16 mouse cellular contexts compared by ENCODE assay signal in the genomic region with DNA sequence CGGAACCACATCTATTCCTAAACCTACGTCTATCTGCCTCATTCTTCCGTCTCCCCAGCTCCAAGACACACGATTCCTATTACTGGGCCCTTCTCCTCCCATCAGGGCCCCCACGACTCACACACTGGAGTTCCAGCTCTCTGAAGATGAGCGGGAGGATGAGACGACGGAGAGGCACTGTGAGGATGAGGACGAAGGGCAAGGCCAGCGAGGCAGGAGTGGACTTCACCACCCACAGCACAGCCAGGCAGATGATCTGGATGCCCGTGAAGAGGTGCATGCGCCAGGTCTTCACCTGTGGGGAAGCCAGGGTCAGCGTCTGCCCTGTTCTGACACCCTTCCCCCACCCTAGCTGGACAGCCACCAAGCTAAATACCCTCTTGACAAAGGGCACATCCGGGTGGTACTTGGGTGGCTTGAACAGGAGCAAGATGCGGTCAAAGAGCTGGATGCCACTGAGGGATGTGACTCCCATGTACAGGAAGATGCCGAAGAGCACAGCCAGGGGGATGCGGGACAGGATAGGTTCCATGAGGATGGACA. TPM values are rescaled to one million over a fixed set of nuclear protein-coding genes. Genes with fewer than 3 reads are reported as not detected.
"Had no signal": no experiment of that assay in that cellular context is flagged by ENCODE, and none has a peak within 500 bp of the region (broad histone marks: within the 10 kb centered on the region; RNA-seq: fewer than 3 reads in every experiment).

No protein-coding gene starts in this region.

- DNase-seq: kidney, adult 8-10 months; kidney, postnatal 25 days; lung, adult 2 months; lung, postnatal 36 days; right cerebral cortex, adult 18-20 months; thymus, adult 18-20 months; thymus, postnatal 14 days had no signal

- H3K9ac ChIP-seq: midbrain, embryonic 12.5 days had no signal

- H3K4me3 ChIP-seq: left cerebral cortex, adult 2 months; limb, embryonic 10.5 days; midbrain, embryonic 12.5 days had no signal

- H3K9me3 ChIP-seq: limb, embryonic 10.5 days; midbrain, embryonic 12.5 days had no signal

- H3K4me2 ChIP-seq: midbrain, embryonic 12.5 days had no signal

- ATAC-seq: inflammation-experienced regulatory T-cells, adult 6 months; intestine, postnatal 0 days; lung, postnatal 0 days had no signal

- H3K27ac ChIP-seq: left cerebral cortex, adult 2 months; limb, embryonic 10.5 days; midbrain, embryonic 12.5 days; stomach, postnatal 0 days had no signal

- H3K36me3 ChIP-seq: limb, embryonic 10.5 days; midbrain, embryonic 12.5 days had no signal

RNA-seq across cellular contexts. Expression of gene Slc4a1, which starts 15.0 kb away (rescaled TPM):
- polyA plus RNA-seq: urinary bladder, adult 2 months had no signal

RNA-seq across cellular contexts. Expression of gene Rundc3a, which starts 42.2 kb away (rescaled TPM):
- total RNA-seq: megakaryocyte-erythroid progenitor cell, adult 5-6 weeks had no signal
